Mouse (Mus musculus) brain, embryonic 14.5 days (tissue): ENCODE results near the gene Card19.
A peak's percentile ranks its signal among the peaks of the same experiment; 100 is the strongest.

Experiments used
- CTCF ChIP-seq: fragments of 200-500 bp; IDR thresholded peaks from 2 replicates; pipeline ENCODE4 v1.5.1; 2012; ENCODE audit warnings: inconsistent platforms, mild to moderate bottlenecking, moderate library complexity, borderline replicate concordance; ENCODE audit not compliant: insufficient read depth, insufficient read length; ENCODE audit errors: extremely low read depth
- POLR2A ChIP-seq: fragments of 200-500 bp; IDR thresholded peaks from 2 replicates; pipeline ENCODE4 v1.6.1; 2012; ENCODE audit warnings: mild to moderate bottlenecking, inconsistent platforms, borderline replicate concordance; ENCODE audit not compliant: poor library complexity, insufficient read depth, insufficient read length, severe bottlenecking; ENCODE audit errors: extremely low read depth

- peak; percentile 34; the same call in 1 of the 2 replicates for TF ChIP-seq CTCF
- no peak for TF ChIP-seq POLR2A
Observed at GRCm38 (mm10) chr13:49156645-49157044, 59.2 kb downstream of the Card19 start.
